32 mouse cellular contexts compared by ENCODE assay signal in the genomic region with DNA sequence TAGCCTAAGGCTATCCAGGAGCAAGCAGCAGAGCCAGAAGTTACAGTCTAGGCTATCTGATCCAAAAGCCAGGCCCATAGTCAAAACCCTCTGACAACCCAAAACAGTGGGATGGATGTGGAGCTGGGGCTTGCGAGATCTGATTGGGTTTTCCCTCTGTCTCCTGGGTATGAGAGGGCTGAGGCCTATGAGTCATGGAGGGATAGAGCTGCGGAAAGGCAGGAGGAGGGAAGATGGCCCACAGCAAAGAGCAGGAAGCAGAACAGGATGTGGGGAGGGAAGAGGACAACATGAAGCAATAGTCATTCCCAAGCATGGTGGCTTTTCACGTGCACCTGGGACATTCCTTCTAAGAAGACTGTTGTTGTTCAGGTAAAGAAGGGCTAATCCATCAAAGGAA. TPM values are rescaled to one million over a fixed set of nuclear protein-coding genes. Genes with fewer than 3 reads are reported as not detected.
"Had no signal": no experiment of that assay in that cellular context is flagged by ENCODE, and none has a peak within 500 bp of the region (broad histone marks: within the 10 kb centered on the region; RNA-seq: fewer than 3 reads in every experiment).

No protein-coding gene starts in this region.

- H3K27me3 ChIP-seq: heart, embryonic 12.5 days; heart, embryonic 15.5 days; hindbrain, embryonic 13.5 days; hindbrain, embryonic 15.5 days; kidney, embryonic 15.5 days; limb, embryonic 13.5 days; limb, embryonic 15.5 days; liver, embryonic 12.5 days had no signal

- H3K27ac ChIP-seq: heart, embryonic 15.5 days; hindbrain, embryonic 13.5 days; hindbrain, embryonic 15.5 days; hindbrain, postnatal 0 days; kidney, embryonic 15.5 days; kidney, postnatal 0 days; limb, embryonic 13.5 days; limb, embryonic 15.5 days; liver, embryonic 12.5 days; liver, embryonic 14.5 days had no signal

- H3K4me3 ChIP-seq: heart, embryonic 12.5 days; heart, embryonic 15.5 days; hindbrain, embryonic 13.5 days; hindbrain, embryonic 15.5 days; kidney, embryonic 15.5 days; limb, embryonic 13.5 days; limb, embryonic 15.5 days; liver, embryonic 12.5 days had no signal

- H3K36me3 ChIP-seq: hindbrain, embryonic 13.5 days; hindbrain, embryonic 15.5 days; liver, embryonic 12.5 days had no signal

- H3K9ac ChIP-seq: heart, embryonic 12.5 days; heart, embryonic 15.5 days; hindbrain, embryonic 13.5 days; hindbrain, embryonic 15.5 days; kidney, embryonic 15.5 days; limb, embryonic 13.5 days; limb, embryonic 15.5 days; liver, embryonic 12.5 days; liver, embryonic 14.5 days had no signal

- H3K4me1 ChIP-seq: hindbrain, embryonic 13.5 days; hindbrain, embryonic 15.5 days; liver, embryonic 12.5 days had no signal

- H3K9me3 ChIP-seq: heart, embryonic 12.5 days; heart, embryonic 15.5 days; hindbrain, embryonic 13.5 days; hindbrain, embryonic 15.5 days; kidney, embryonic 15.5 days; limb, embryonic 13.5 days; limb, embryonic 15.5 days; liver, embryonic 12.5 days had no signal

- ATAC-seq: hindbrain, postnatal 0 days; intestine, embryonic 16.5 days; liver, embryonic 12.5 days had no signal

- H3K4me2 ChIP-seq: heart, embryonic 12.5 days; heart, embryonic 15.5 days; hindbrain, embryonic 13.5 days; hindbrain, embryonic 15.5 days; kidney, embryonic 15.5 days; limb, embryonic 13.5 days; limb, embryonic 15.5 days; liver, embryonic 12.5 days had no signal

- DNase-seq: gastrocnemius, postnatal 14 days; gastrocnemius, postnatal 36 days; heart, postnatal 36 days; kidney, adult 11 months; kidney, adult 2 months; kidney, adult 9 months; kidney, postnatal 14 days; kidney, postnatal 36 days; layer of hippocampus, adult 9-11 months; layer of hippocampus, postnatal 36 days; left cerebral cortex, postnatal 4 days had no signal

RNA-seq across cellular contexts. Expression of gene Gm15737, which starts 41.5 kb away (rescaled TPM):
- total RNA-seq: hematopoietic stem cell, adult 5-6 weeks; hindbrain, postnatal 0 days; layer of hippocampus, adult 18-20 months; layer of hippocampus, adult 8-10 months; layer of hippocampus, postnatal 14 days; layer of hippocampus, postnatal 36 days; left cerebral cortex, adult 18-20 months; left cerebral cortex, postnatal 10 days; left cerebral cortex, postnatal 25 days; left cerebral cortex, postnatal 4 days; liver, adult 2 months had no signal
- polyA plus RNA-seq: hindbrain, embryonic 11.5 days; hindbrain, embryonic 13.5 days; hindbrain, embryonic 15.5 days; hindbrain, postnatal 0 days; intestine, embryonic 16.5 days; kidney, adult 2 months; liver, adult 2 months; liver, embryonic 12.5 days; liver, embryonic 14.5 days had no signal
